Mouse (Mus musculus): ENCODE data around the gene Fut1. TPM values are rescaled to one million over a fixed set of nuclear protein-coding genes. Genes with fewer than 3 reads are reported as not detected.

The Fut1 gene
- polyA plus RNA-seq, 1 experiment from 2014 or later = not detected

GRCm38 (mm10) chr7:45618316-45618715 is 1.2 kb downstream of the Fut1 start:
- H3K9ac ChIP-seq = no peak overlapping the region
- H3K27ac ChIP-seq = no peak overlapping the region
- no peaks in the 10 kb centered on the region for H3K9me3 ChIP-seq
- 82% methylated on average over 5 of the region's 5 CpGs for WGBS
- peaks cover 24% of the 10 kb centered on the region for H3K27me3 ChIP-seq (replicated peaks)
- peaks cover 4% of the 10 kb centered on the region; the same call in 1 of the 2 replicates for H3K4me1 ChIP-seq
- no peak overlapping the region for H3K4me2 ChIP-seq
- H3K36me3 ChIP-seq (replicated peaks) = no peaks in the 10 kb centered on the region
- H3K4me3 ChIP-seq = no peak overlapping the region
- ATAC-seq (replicated peaks) = no peak

- H3K4me2 ChIP-seq = no peak overlapping the region
- no peak overlapping the region for H3K9ac ChIP-seq
- peaks cover 4% of the 10 kb centered on the region; the same call in 1 of the 2 replicates for H3K4me1 ChIP-seq
- H3K36me3 ChIP-seq (replicated peaks) = no peaks in the 10 kb centered on the region
- ATAC-seq (replicated peaks) = no peak
- no peaks in the 10 kb centered on the region for H3K9me3 ChIP-seq
- peaks cover 24% of the 10 kb centered on the region for H3K27me3 ChIP-seq (replicated peaks)
- 95% methylated on average over 5 of the region's 5 CpGs for WGBS
- no peak overlapping the region for H3K27ac ChIP-seq
- H3K4me3 ChIP-seq = no peak overlapping the region
These were observed 2.5 kb downstream of the Fut1 start for GRCm38 (mm10) chr7:45619592-45619991.

GRCm38 (mm10) chr7:45621443-45621842 is 4.4 kb downstream of the Fut1 start, which contains the start of gene Izumo1:
Izumo1 (plus strand) TSS chr7:45621811.
- Histone ChIP-seq H3K4me1 (peaks cover 4% of the 10 kb centered on the region; the same call in 1 of the 2 replicates), H3K4me3 (no peak within 1 kb of the TSS), H3K9me3 (no peaks in the 10 kb centered on the region), H3K9ac (no peak within 1 kb of the TSS), H3K36me3 (replicated peaks) (no peaks in the 10 kb centered on the region), H3K4me2 (no peak within 1 kb of the TSS), H3K27ac (no peak within 1 kb of the TSS), H3K27me3 (replicated peaks) (peaks cover 22% of the 10 kb centered on the region)
- ATAC-seq (replicated peaks) = no peak
- 27% methylated on average over 9 of the region's 9 CpGs for WGBS

GRCm38 (mm10) chr7:45623507-45623906 is 6.4 kb downstream of the Fut1 start:
- no peak for ATAC-seq (replicated peaks)
- Histone ChIP-seq H3K9me3 (no peaks in the 10 kb centered on the region), H3K36me3 (replicated peaks) (no peaks in the 10 kb centered on the region), H3K27ac (no peak overlapping the region), H3K4me2 (no peak overlapping the region), H3K9ac (no peak overlapping the region), H3K4me3 (no peak overlapping the region), H3K27me3 (replicated peaks) (peaks cover 6% of the 10 kb centered on the region), H3K4me1 (peaks cover 9% of the 10 kb centered on the region)
- 92% methylated on average over 11 of the region's 11 CpGs for WGBS

- H3K4me1 ChIP-seq = peaks cover 9% of the 10 kb centered on the region
- 85% methylated on average over 3 of the region's 3 CpGs for WGBS
- H3K36me3 ChIP-seq (replicated peaks) = no peaks in the 10 kb centered on the region
- no peak overlapping the region for H3K9ac ChIP-seq
- no peak overlapping the region for H3K4me3 ChIP-seq
- no peak for ATAC-seq (replicated peaks)
- H3K27me3 ChIP-seq (replicated peaks) = no peaks in the 10 kb centered on the region; the same call in 1 of the 2 replicates
- H3K27ac ChIP-seq = no peak overlapping the region
- no peak overlapping the region for H3K4me2 ChIP-seq
- H3K9me3 ChIP-seq = no peaks in the 10 kb centered on the region
These were observed 7.6 kb downstream of the Fut1 start for GRCm38 (mm10) chr7:45624718-45625117.

- no peaks in the 10 kb centered on the region for H3K36me3 ChIP-seq (replicated peaks)
- no peak overlapping the region for H3K9ac ChIP-seq
- H3K4me3 ChIP-seq = no peak overlapping the region
- H3K9me3 ChIP-seq = no peaks in the 10 kb centered on the region
- H3K27me3 ChIP-seq (replicated peaks) = no peaks in the 10 kb centered on the region; the same call in 1 of the 2 replicates
- WGBS = 89% methylated on average over 8 of the region's 8 CpGs
- no peak overlapping the region for H3K4me2 ChIP-seq
- peaks cover 12% of the 10 kb centered on the region for H3K4me1 ChIP-seq
- H3K27ac ChIP-seq = no peak overlapping the region
- no peak for ATAC-seq (replicated peaks)
These were observed 8.4 kb downstream of the Fut1 start for GRCm38 (mm10) chr7:45625481-45625880.

- ATAC-seq (replicated peaks) = no peak
These were observed 9.5 kb downstream of the Fut1 start for GRCm38 (mm10) chr7:45626571-45627076.

GRCm38 (mm10) chr7:45627261-45627660 is 10.2 kb downstream of the Fut1 start, which contains the start of gene Rasip1:
Rasip1 (plus strand) TSS chr7:45627488.
- Histone ChIP-seq H3K4me1 (peaks cover 14% of the 10 kb centered on the region), H3K9ac (peak within 1 kb of the TSS; percentile 61), H3K36me3 (replicated peaks) (no peaks in the 10 kb centered on the region), H3K4me3 (peak within 1 kb of the TSS; percentile 48), H3K9me3 (no peaks in the 10 kb centered on the region), H3K27me3 (replicated peaks) (peaks cover 4% of the 10 kb centered on the region), H3K27ac (peak within 1 kb of the TSS; percentile 85), H3K4me2 (peak within 1 kb of the TSS; percentile 77)
- WGBS = 87% methylated on average over 9 of the region's 9 CpGs
- no peak for ATAC-seq (replicated peaks)

More at GRCm38 (mm10) chr7:45626571-45627076, 9.5 kb downstream of the Fut1 start:
- 83% methylated on average over 7 of the region's 7 CpGs for WGBS
- H3K36me3 ChIP-seq (replicated peaks) = no peaks in the 10 kb centered on the region
- H3K4me3 ChIP-seq = no peak overlapping the region
- no peaks in the 10 kb centered on the region; the same call in 1 of the 2 replicates for H3K27me3 ChIP-seq (replicated peaks)
- no peak overlapping the region for H3K27ac ChIP-seq
- no peak overlapping the region for H3K9ac ChIP-seq
- no peak overlapping the region for H3K4me2 ChIP-seq
- H3K9me3 ChIP-seq = no peaks in the 10 kb centered on the region
- peaks cover 12% of the 10 kb centered on the region for H3K4me1 ChIP-seq

- under 1% methylated on average over 105 of the region's 105 CpGs for WGBS
- Histone ChIP-seq H3K36me3 (replicated peaks) (no peaks in the 10 kb centered on the region), H3K4me1 (peaks cover 19% of the 10 kb centered on the region), H3K4me3 (peak overlapping the region; percentile 48), H3K9me3 (no peaks in the 10 kb centered on the region), H3K27ac (peak overlapping the region; percentile 85), H3K9ac (peak overlapping the region; percentile 61), H3K27me3 (replicated peaks) (peaks cover 11% of the 10 kb centered on the region), H3K4me2 (peak overlapping the region; percentile 77)
- ATAC-seq (replicated peaks) = peak; percentile 90
These were observed 11.5 kb downstream of the Fut1 start for GRCm38 (mm10) chr7:45628364-45629294.

GRCm38 (mm10) chr7:45630064-45630907 is 13.2 kb downstream of the Fut1 start:
- Histone ChIP-seq H3K4me2 (no peak overlapping the region), H3K27ac (no peak overlapping the region), H3K36me3 (replicated peaks) (no peaks in the 10 kb centered on the region), H3K4me1 (peaks cover 19% of the 10 kb centered on the region), H3K9ac (no peak overlapping the region), H3K4me3 (no peak overlapping the region), H3K9me3 (no peaks in the 10 kb centered on the region), H3K27me3 (replicated peaks) (peaks cover 11% of the 10 kb centered on the region)
- WGBS = 66% methylated on average over 23 of the region's 23 CpGs
- no peak for ATAC-seq (replicated peaks)

- Histone ChIP-seq H3K4me2 (peak overlapping the region; percentile 41), H3K4me3 (peak overlapping the region; percentile 18), H3K27me3 (replicated peaks) (peaks cover 11% of the 10 kb centered on the region; the same call in 1 of the 2 replicates), H3K36me3 (replicated peaks) (peaks cover 8% of the 10 kb centered on the region; the same call in 1 of the 2 replicates), H3K27ac (no peak overlapping the region), H3K9ac (peak overlapping the region; percentile 27), H3K9me3 (no peaks in the 10 kb centered on the region), H3K4me1 (peaks cover 15% of the 10 kb centered on the region)
- no peak for ATAC-seq (replicated peaks)
- WGBS = 18% methylated on average over 35 of the region's 35 CpGs
These were observed 15.4 kb downstream of the Fut1 start for GRCm38 (mm10) chr7:45632499-45632898.
